Comparison of ENCODE assay signal across 9 mouse cellular contexts in the genomic region with DNA sequence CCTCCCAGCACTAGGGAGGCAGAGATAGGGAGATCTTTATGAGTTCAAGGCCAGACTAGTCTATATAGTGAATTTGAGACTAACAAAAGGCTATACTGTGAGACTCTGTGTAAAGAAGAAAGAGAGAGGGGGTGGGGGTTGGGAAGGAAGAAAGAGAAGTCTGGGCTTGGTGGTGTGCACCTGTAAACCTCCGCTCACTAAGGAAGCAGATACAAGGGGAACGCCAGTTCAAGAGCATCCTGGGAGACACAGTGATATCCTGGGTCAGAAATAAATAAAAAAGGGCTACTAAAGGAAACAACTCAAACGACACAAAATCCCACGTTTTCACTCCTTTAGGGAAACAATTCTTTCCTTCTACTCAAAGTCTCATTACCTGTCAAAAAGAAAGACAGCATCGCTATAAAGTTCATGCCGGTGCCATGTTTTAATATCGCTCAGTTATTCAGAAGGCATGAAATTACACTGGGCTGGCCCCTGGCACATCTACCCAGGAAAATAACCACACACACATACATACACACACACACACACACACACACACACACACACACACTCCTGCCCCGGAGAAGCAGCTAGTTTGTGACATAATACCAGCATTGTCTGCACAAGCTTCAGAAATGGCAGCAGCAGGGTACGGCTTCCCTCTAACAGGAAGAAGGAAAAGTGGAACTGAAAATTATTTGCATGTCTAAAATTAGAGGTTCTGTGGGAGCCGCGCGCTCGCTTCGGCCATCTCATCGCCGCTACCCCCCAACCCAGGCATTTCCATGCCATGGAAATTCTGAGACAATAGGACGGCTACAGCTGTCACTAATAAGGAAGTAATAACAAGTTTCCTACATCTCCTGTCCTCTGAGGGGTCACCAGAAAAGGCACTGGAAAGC. TPM values are rescaled to one million over a fixed set of nuclear protein-coding genes. Genes with fewer than 3 reads are reported as not detected.
DNase-seq lines count a peak whose midpoint lies in the region; ATAC-seq and TF ChIP-seq lines count a peak whose summit lies in the region.
"Had no signal": no experiment of that assay in that cellular context is flagged by ENCODE, and none has a peak within 500 bp of the region (broad histone marks: within the 10 kb centered on the region; RNA-seq: fewer than 3 reads in every experiment).

No protein-coding gene starts in this region.

- no peaks in the 10 kb centered on the region for H3K36me3 ChIP-seq in hindbrain, embryonic 13.5 days
- H3K36me3 ChIP-seq in hindbrain, embryonic 10.5 days, result no peaks in the 10 kb centered on the region
- H3K36me3 ChIP-seq in heart, embryonic 10.5 days, result no peaks in the 10 kb centered on the region
- no peaks in the 10 kb centered on the region for H3K36me3 ChIP-seq in liver, embryonic 14.5 days (replicated peaks; ENCODE audit: control insufficient read depth, insufficient read depth, low read depth)
- H3K36me3 ChIP-seq in forebrain, embryonic 16.5 days (ENCODE audit: control insufficient read depth, insufficient read depth), result no peaks in the 10 kb centered on the region
- H3K36me3 ChIP-seq: G1E had no signal

- DNase-seq in hindbrain, embryonic 10.5 days (ENCODE audit: low spot score), result no peak
- DNase-seq in Muller cell, postnatal 12 days (ENCODE audit: inconsistent ontology term), result peak; percentile 56
- peak; percentile 70 for DNase-seq in heart, embryonic 10.5 days (ENCODE audit: low spot score)
- DNase-seq in liver, embryonic 14.5 days (ENCODE audit: low read depth in 3 of 3, low spot score in 3 of 3), result no peak
- peak; percentile 42 for DNase-seq in skeletal muscle tissue, adult 2 months (ENCODE audit: low read depth, low spot score)
- DNase-seq in adrenal gland, postnatal 10 days, result no peak

- no peak for ATAC-seq in hindbrain, embryonic 13.5 days (ENCODE audit: low FRiP score)
- no peak; the same call in 1 of the 2 replicates for ATAC-seq in liver, embryonic 14.5 days (ENCODE audit: insufficient read depth)
- no peak for ATAC-seq in forebrain, embryonic 16.5 days

- H3K4me3 ChIP-seq in hindbrain, embryonic 13.5 days, result no peak overlapping the region
- no peak overlapping the region for H3K4me3 ChIP-seq in hindbrain, embryonic 10.5 days
- H3K4me3 ChIP-seq in heart, embryonic 10.5 days, result peak overlapping the region; percentile 24; the same call in 1 of the 2 replicates
- H3K4me3 ChIP-seq in liver, embryonic 14.5 days (ENCODE audit: insufficient read depth in 1 of 2, low read depth in 2 of 2, low read length in 2 of 2), result peak overlapping the region in 1 of 2 experiments; percentile 22; a peak in 1 of 4 replicates
- no peak overlapping the region for H3K4me3 ChIP-seq in forebrain, embryonic 16.5 days (replicated peaks; ENCODE audit: low read length)

- peaks cover 17% of the 10 kb centered on the region for H3K4me1 ChIP-seq in hindbrain, embryonic 13.5 days (replicated peaks)
- peaks cover 11% of the 10 kb centered on the region; the same call in 1 of the 2 replicates for H3K4me1 ChIP-seq in hindbrain, embryonic 10.5 days (replicated peaks)
- H3K4me1 ChIP-seq in heart, embryonic 10.5 days, result peaks cover 23% of the 10 kb centered on the region
- H3K4me1 ChIP-seq in liver, embryonic 14.5 days (replicated peaks; ENCODE audit: control insufficient read depth in 2 of 2, insufficient read depth in 2 of 2, low read length in 1 of 2), result peaks cover 12 to 36% of the 10 kb centered on the region in 2 experiments
- H3K4me1 ChIP-seq in forebrain, embryonic 16.5 days (replicated peaks; ENCODE audit: control insufficient read depth, insufficient read depth, low read length), result peaks cover 5% of the 10 kb centered on the region

- TF ChIP-seq CTCF in liver, embryonic 14.5 days (IDR thresholded peaks at IDR 0.05; ENCODE audit: low read depth), result no peak

- no peak for TF ChIP-seq EP300 in liver, embryonic 14.5 days (IDR thresholded peaks at IDR 0.05; ENCODE audit: low read depth)

- 69% methylated on average over 17 of the region's 17 CpGs for WGBS in hindbrain, embryonic 13.5 days
- WGBS in hindbrain, embryonic 10.5 days, result 82% methylated on average over 17 of the region's 17 CpGs
- whole genome bisulfite sequencing in heart, embryonic 10.5 days, result 67% methylated on average over 17 of the region's 17 CpGs
- WGBS in liver, embryonic 14.5 days (ENCODE audit: insufficient replicate concordance), result 32% methylated on average over 17 of the region's 17 CpGs
- WGBS in forebrain, embryonic 16.5 days, result 74% methylated on average over 17 of the region's 17 CpGs

- no peaks in the 10 kb centered on the region for H3K9me3 ChIP-seq in hindbrain, embryonic 13.5 days
- H3K9me3 ChIP-seq in hindbrain, embryonic 10.5 days, result no peaks in the 10 kb centered on the region
- no peaks in the 10 kb centered on the region for H3K9me3 ChIP-seq in heart, embryonic 10.5 days
- no peaks in the 10 kb centered on the region for H3K9me3 ChIP-seq in liver, embryonic 14.5 days (ENCODE audit: control insufficient read depth, low read length)
- H3K9me3 ChIP-seq in forebrain, embryonic 16.5 days (ENCODE audit: control insufficient read depth, low read length), result no peaks in the 10 kb centered on the region
- H3K9me3 ChIP-seq: G1E had no signal

- H3K9ac ChIP-seq in hindbrain, embryonic 13.5 days, result no peak overlapping the region
- H3K9ac ChIP-seq in liver, embryonic 14.5 days (replicated peaks), result peak overlapping the region; percentile 43
- H3K9ac ChIP-seq in forebrain, embryonic 16.5 days (replicated peaks; ENCODE audit: low read depth, low read length), result no peak overlapping the region

- no peaks in the 10 kb centered on the region for H3K27me3 ChIP-seq in hindbrain, embryonic 13.5 days
- H3K27me3 ChIP-seq in hindbrain, embryonic 10.5 days (ENCODE audit: insufficient read depth, poor library complexity, severe bottlenecking), result peaks cover 7% of the 10 kb centered on the region
- no peaks in the 10 kb centered on the region; the same call in 1 of the 2 replicates for H3K27me3 ChIP-seq in heart, embryonic 10.5 days (ENCODE audit: insufficient read depth, poor library complexity, severe bottlenecking)
- no peaks in the 10 kb centered on the region for H3K27me3 ChIP-seq in liver, embryonic 14.5 days (ENCODE audit: control insufficient read depth, insufficient read depth, low read length)
- no peaks in the 10 kb centered on the region for H3K27me3 ChIP-seq in forebrain, embryonic 16.5 days (replicated peaks; ENCODE audit: control insufficient read depth, insufficient read depth, low read length)

- 0 out of 2 replicates have a peak overlapping the region, but pooled peaks have one; percentile 8 for H3K4me2 ChIP-seq in hindbrain, embryonic 13.5 days
- H3K4me2 ChIP-seq in liver, embryonic 14.5 days (ENCODE audit: low read depth), result peak overlapping the region; percentile 68
- no peak overlapping the region for H3K4me2 ChIP-seq in forebrain, embryonic 16.5 days (ENCODE audit: low read length)

- no peak overlapping the region for H3K27ac ChIP-seq in hindbrain, embryonic 13.5 days
- H3K27ac ChIP-seq in hindbrain, embryonic 10.5 days, result no peak overlapping the region
- peak overlapping the region; percentile 42; the same call in 1 of the 2 replicates for H3K27ac ChIP-seq in heart, embryonic 10.5 days
- no peak overlapping the region for H3K27ac ChIP-seq in liver, embryonic 14.5 days
- no peak overlapping the region for H3K27ac ChIP-seq in forebrain, embryonic 16.5 days (ENCODE audit: low read length)

RNA-seq across cellular contexts. Expression of gene Ptprj, which starts 6.6 kb away (rescaled TPM):
- 3.8 and 4.3 TPM in 2 replicates for polyA plus RNA-seq in hindbrain, embryonic 13.5 days (2015; fragmentation: Nextera tagmentation; extraction: Ambion mirVana)
- 1.5 and 1.6 TPM in 2 replicates for polyA plus RNA-seq in hindbrain, embryonic 10.5 days (2016; fragmentation: Nextera tagmentation; extraction: Ambion mirVana)
- 1.1 and 2.4 TPM in 2 replicates for polyA plus RNA-seq in heart, embryonic 10.5 days (2016; fragmentation: Nextera tagmentation; extraction: Ambion mirVana)
- polyA plus RNA-seq in liver, embryonic 14.5 days (2012; rRNA removed), result 2.1 and 2.6 TPM in 2 replicates
- polyA plus RNA-seq in liver, embryonic 14.5 days (2014; fragmentation: Nextera tagmentation; extraction: Ambion mirVana), result 2.7 and 2.8 TPM in 2 replicates
- 3.9 and 4.6 TPM in 2 replicates for polyA plus RNA-seq in forebrain, embryonic 16.5 days (2015; fragmentation: Nextera tagmentation; extraction: Ambion mirVana)
- total RNA-seq in adrenal gland, postnatal 10 days (2021), result 10 to 100 TPM; 20.9 to 23.2 TPM

Comparison
In these comparisons a context has a peak if more than half of its experiments do, and no peak if none do; other contexts are left out.
1. DNase-seq: peak in Muller cell, postnatal 12 days (single experiment), heart, embryonic 10.5 days (single experiment) and skeletal muscle tissue, adult 2 months (single experiment); none in hindbrain, embryonic 10.5 days (single experiment), liver, embryonic 14.5 days (0 of 3) and adrenal gland, postnatal 10 days (single experiment).